Mouse (Mus musculus) gonadal fat pad, adult 2 months (tissue): ENCODE measurements around the gene Hat1. TPM values are rescaled to one million over a fixed set of nuclear protein-coding genes. Genes with fewer than 3 reads are reported as not detected.

Experiments used
- DNase-seq: peaks from one replicate; pipeline ENCODE4 v3.0.0-alpha.2; 2012; ENCODE audit warnings: low read depth
- polyA plus RNA-seq: library from polyadenylated mRNA; depleted of rRNA; stranded (reverse); fragments of >200 nt; gene quantifications from 2 replicates; pipeline ENCODE4 v1.2.3, GENCODE M21; 2012

Hat1 gene
- polyA plus RNA-seq, 1 experiment = 7.0 TPM

DNA sequence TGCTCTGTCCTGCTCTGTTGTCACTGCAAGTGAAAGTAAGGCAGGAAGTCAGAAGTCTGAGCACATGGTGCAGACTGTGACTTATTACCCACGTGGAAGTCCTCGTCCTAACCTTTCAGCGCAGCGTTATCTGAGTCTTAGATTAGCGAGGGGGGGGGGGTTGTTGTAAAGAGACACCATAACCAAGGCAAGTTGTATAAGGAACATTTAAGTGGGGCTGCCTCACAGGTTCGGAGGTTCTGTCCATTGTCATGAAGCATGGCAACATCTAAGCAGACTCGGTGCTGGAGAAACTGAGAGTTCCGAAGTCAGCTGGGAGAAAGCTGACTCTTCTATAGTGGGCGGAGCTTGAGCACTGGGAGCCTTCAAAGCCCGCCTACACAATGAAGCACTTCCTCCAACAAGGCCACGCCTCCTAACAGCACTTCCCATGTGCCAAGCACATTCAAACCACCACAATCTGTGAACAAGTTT, 12.3 kb upstream of the Hat1 start:
- DNase-seq = no peak

DNA sequence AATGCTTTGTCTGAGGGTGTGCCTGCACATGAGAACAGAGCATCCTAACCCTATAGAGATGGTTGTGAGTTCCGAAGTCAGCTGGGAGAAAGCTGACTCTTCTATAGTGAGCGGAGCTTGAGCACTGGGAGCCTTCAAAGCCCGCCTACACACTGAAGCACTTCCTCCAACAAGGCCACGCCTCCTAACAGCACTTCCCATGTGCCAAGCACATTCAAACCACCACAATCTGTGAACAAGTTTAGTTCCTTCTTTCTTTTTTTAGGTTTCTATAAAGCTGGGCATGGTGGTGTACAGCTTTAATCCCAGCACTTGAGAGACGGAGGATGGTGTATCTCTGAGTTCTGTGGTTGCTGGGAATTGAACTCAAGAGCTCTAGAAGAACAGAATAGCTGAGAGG, 11.3 kb upstream of the Hat1 start:
- no peak for DNase-seq

DNA sequence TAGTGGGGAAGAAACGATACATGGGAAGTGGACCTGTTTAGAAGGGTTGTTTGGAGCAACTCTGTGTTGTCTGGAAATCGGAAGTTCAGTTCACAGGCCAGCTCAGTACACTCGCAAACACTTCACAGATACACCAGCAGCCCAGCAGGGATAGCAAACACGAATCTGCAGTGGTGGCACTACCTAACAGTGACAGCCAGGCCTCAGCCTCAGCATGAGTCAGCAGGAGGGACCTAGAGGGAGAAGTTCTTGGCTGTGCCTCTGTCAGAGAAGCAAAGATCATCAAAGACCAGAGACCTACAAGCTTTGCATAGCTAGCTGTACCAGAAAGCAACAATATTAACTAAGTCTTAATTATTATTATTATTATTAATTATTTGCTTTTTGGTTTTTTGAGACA, 6.8 kb upstream of the Hat1 start:
- DNase-seq = no peak

DNA sequence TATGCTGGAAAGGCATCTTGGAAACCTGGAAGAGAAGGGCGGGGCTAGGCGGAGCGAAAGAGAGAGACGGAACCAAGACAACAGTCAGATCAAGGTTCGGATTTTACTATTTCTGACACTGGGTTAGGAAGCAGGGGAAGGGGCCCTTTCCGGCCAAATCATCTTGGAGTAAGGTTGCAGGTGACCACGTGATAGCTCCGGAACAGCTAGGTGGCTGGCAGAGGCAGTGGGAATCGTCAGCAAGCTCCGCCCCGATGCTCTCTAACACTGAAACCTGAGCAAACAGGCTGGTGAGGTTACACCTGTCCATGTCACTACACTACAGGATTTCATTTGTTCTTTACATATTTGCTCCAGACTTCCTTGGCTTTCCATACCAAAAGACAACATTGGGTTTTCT, 4.9 kb upstream of the Hat1 start:
- no peak for DNase-seq

DNA sequence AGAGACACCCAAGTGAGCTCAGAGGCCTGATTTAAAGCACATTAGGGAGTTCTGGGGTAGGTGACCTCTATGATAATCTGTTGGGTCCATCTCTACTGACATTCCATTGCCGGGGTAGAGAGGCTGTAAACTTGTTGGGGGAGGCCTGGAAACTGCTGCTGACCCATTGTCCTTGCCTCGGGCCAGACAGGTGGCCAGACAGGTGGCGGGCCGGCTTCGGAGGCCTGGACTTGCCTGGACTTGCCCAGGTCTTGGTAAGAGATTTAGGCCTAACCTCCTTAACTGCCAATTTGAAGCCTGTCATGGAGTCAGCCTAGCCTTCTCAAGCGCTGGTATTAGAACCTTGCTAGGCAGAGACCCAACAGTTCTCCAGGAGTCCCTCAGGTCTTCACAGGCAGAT, 992 bp upstream of the Hat1 start:
- DNase-seq = no peak

DNA sequence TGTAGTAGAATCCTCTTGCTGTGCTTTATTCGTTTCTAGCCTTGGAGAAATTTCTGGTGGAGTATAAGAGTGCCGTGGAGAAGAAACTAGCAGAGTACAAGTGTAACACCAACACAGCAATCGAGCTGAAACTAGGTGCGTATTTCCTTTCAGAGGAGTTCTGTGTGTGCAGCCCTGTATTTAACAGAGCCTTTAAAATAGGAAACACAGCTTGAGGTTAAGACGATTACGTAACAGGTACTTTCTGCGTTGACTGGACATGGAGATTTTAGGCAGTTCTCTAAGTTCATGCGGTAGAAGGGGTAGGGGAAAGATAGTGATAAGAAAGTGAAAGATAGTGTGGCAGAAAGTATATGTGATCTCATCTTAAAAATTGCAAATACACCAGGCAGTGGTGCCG, 1.1 kb downstream of the Hat1 start:
- DNase-seq = no peak

DNA sequence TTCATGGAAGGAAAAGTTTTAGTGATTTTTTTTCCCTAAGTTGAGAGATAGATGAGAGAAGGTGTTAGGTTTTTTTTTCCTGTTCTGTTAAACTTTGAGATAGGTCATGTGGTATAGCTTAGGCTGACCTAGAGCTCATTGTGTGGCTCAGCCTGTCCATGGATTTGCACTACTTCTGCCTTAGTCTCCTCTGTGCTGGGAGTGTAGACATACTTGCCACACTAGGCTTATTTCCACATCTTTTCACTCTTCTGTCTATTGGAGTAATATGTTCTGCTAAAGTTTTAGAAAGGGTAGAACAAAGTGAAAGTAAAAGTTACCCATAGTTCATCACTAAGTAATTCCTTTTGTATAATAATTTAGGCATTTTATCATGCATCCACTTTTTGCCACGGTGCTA, 16.9 kb downstream of the Hat1 start:
- no peak for DNase-seq

DNA sequence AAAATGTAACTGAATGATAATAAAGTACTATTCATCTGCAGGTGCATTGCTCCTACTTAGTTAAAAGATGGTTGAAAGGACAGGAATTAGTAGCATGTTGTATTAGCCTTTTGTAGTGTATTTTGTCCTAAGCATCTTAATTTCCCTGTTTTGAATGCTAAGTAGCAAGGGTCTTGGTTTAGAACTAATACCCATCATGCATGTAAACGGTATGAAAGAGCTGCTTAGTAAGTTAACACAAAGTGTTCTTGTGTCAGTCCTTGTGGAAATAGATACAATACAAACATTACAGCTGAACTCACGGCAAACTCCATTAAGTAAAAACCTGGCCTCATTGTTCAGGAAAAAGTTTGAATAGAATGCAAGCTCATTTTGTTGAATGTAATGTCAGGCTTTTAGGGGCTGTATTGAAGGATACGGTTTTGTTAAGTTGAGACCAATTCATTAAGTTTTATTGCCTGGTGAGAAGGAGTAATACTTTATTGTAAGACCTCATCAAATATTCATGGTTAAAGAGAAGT, 30.1 kb downstream of the Hat1 start:
- no peak for DNase-seq

DNA sequence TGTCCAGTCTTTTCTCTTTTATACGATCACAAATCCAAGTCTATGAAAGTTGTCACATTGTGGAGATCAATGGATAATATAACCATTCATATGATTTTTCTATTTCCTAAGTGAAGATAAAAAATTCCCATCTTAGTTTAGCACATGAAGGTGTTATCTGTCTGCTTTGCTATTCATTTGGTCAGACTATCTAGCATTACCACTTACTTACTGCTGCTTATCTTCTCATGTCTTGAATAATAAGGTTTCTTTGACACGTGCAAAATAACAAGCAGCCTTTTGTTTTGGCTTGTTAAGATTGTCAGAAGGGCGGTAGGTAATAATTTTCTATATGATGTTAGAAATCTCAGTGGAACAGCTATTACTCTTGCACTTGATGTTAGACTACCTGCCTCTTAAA, 30.6 kb downstream of the Hat1 start:
- DNase-seq = no peak

DNA sequence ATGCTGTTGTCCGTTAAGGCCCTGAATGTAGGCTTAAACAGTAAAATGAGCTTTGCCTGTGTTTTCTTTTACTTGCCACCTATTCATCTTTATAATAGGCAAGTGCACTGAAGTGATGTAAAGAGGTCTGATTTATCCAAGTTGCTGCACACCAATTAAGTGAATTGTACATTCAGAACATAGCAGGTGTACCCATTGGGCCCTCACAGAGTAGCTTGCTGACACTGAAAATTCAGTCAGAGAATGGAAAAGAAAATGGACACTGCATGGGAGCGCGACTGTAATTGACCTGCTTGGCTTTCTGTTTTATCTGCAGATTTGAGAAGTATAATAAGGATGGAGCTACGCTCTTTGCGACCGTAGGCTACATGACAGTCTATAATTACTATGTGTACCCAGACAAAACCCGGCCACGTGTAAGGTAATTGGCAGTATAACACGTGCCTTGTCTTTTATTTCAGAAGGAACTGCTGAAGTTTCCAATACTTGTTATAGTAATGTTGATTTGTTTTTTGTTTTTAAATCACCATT, 32.2 kb downstream of the Hat1 start:
- no peak for DNase-seq

DNA sequence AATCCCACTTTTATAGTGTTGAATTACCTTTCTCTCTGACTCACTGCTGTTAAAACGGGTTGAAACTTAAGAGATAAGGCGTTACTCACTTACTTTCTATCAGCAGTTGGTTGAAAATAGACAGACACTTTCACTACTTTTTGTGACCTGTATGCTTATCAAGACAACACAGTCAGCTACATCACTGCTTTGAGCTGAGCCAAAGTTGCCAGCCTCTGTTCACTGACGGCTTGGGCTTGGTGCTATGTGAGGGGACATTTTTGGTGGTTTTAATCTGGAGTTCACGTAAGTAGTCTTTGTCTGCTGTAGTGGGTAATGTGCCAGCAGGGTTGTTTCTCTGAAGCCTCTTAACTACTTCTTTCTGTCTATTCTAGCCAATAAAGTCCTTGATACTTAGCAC, 35.8 kb downstream of the Hat1 start:
- DNase-seq = no peak

DNA sequence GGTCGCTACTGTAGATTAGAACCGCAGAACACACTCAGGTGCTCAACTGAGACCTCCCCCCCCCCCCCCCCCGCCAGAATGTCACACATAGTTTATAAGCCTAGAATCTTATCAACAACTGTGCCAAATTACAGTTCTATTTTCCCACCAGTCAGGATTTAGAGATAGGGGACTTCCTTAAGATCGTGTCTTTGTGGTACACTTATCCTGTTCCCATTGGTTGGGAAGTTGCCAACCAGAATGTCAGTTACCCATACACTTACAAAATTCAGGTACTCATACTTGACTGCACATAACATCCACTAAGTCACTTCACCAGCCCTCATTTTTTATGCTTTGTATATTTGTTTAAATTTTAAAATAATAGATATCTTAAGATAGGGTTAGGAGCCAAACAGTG, 46.7 kb downstream of the Hat1 start:
- no peak for DNase-seq

DNA sequence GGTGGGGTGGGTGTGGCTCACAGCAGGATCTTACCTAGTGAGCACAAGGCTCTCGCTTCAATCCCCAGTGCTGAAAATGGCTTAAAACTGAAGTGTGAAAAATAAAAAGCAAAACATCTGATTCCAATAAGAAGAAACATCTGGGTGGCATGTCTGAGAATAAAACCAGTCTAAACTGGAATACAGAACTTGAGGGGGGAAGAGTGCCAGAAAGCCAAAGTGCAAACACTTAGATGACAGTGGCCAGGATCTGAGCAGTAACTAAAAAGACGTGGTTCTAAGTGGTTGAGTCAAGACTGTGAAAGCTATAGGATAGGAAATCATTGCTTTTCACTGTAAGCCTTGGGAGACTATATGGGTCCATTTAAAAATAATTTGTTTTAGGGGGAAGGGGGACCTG, 54.6 kb downstream of the Hat1 start:
- DNase-seq = no peak

DNA sequence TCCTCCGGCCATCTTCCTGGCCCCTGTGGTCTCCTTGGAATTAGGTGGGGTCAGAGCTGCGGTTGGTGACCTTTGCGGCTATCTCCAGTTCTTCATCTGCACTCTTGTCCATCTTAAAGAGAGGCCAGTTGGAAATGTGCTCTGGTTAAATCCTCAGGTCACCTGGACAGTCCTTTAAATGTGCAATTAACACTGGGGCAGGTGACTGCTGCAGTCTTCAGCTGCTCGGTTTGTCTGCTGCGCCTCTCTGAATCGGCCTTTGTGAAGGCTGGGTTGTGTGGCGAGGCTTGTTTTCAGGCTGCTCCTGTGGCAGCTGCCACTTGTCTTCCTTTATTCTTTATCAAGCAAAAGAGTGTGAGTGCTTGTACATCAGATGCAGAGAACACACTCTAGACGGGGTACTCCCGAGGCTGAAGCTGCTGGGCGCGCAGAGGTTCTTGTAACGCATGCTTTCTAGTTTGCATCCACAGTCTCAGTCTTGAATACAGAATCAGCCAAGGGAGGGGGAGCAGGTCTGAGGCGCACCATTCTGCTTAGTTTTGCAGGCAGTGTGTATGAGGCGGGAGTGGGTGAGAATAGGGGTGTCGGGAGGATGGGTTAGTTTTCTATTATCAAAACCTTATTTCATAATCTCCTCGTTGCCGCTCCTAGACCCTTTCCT, 56.9 kb downstream of the Hat1 start:
- no peak for DNase-seq

DNA sequence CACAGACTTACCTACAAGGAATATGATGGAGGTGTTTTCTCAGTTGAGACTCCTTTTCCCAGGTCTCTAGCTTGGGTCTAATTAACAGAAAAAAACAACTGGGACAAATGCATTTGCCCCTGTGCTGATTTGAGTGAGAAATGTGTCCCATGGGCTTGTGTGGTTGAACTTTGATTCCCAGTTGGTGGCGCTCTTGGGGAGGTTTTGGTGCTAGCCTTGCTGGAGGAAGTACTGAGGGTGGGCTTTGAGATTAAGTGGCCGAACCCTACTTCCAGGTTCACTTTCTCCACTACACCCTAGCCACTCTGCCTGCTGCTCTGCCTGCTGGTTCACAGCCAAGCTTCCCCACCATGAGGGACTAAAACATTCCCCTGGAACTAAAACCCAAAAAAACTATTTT, 60.8 kb downstream of the Hat1 start:
- DNase-seq = no peak

DNA sequence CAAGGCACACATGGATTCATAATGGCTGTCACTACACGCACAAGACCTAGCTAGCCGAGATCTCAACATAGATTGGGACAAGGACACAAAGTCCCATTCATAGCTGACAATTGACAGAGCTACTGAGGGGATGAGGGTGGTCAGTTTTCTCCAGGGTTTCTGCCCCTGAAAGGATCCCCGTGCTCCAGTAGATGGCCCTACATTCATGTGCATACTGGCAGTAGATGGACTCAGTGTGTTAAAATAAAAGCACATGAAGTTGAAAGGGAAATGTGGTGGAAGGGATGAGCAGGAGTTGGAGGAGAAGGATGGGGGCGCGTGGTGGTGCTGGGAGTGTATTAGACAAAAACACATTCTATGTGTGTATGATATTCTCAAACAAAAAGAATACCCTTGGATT, 63.0 kb downstream of the Hat1 start:
- no peak for DNase-seq

DNA sequence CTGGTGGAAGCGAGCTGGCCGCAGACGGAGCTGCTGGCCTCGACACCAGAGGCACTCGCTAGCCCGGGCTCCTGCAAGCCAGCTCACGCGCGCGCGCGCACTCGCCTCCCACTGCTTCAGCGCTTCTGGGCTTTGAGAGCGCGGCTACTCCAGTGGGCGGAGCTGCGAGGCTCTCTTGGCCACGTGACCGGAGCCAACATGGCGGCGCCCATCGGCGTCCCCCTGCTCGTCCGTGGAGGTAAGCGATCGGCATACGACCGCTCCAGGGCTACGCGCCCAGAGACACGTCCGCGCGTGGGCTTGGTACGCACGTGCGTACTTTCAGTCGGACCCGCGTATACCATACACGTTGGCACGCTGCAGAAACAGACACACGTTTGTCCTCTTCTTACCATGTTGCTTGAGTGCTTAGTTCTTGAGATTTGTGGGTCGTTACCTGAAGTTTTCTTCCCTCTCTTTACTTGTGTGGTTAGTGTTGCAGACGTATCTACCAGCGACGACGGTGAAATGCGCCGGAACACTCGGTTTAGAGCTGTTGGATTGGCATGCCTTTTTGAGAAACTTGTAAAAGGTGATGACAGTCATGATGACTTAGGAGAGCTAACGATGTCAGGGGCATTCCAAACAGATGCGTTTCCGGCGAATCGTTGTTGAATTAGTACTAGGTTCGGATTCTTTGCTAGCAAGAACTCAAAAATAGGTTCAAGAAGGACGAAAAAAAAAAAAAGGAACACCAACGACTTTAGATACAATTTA, 64.6 kb downstream of the Hat1 start, which contains the start of gene Metap1d:
Gene Metap1d (plus strand): TSS at position 116 of the 756 bp plus-strand sequence.
- peak; percentile 44 for DNase-seq

DNA sequence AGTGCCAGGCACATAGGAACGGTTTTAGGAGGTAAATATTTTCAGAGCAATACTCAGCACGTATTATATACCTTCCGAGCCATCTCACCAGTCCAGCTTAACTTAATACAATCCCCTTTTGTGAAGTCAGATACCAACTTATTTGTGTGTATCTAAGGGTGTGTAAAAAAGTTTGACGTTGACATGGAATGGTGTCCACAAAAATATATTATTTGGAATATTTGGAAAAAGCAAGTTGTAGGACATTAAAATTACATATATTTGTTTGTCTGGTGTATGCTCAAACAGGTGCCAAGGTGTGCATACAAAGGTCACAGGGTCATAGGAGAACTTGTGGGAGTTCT, 65.1 kb downstream of the Hat1 start:
- DNase-seq = no peak

DNA sequence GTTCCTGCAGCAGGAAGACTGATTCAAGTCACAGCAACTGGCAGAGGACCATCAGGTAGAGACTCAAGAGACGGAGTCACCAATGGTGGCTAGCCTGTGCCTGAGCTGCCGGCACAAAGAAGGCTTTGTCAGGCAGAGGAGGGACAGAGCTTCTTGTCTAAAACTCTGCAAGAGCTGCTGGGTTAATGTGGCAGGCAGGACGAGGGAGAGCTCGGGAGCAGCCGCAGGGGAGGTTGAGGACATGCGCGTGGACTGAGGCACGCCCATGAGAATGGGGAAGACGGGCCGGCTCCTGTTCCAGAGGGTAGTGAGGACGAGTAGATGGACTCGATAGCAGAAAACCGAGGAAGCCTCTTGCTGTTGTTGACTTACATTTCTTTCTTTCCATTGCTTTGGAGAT, 69.9 kb downstream of the Hat1 start:
- no peak for DNase-seq

DNA sequence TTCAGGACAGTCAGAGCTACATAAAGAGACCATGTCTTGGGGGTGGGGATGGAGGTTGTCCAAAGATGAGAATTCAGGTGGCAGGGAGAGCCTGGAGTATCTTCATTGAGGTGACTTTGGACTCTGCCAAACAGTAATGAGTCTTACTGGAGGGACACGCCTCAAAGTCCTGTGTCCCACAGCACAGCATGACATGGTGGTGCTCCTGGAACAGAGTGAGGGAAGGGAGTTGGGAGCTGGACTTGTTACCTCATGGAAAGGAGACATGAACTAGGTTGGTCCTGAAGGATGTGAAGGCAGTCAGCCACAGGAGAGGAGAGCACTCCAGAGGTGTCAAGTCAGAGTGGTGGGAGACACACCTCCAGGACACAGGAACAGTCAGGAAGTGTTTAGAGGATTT, 70.9 kb downstream of the Hat1 start:
- DNase-seq = no peak

DNA sequence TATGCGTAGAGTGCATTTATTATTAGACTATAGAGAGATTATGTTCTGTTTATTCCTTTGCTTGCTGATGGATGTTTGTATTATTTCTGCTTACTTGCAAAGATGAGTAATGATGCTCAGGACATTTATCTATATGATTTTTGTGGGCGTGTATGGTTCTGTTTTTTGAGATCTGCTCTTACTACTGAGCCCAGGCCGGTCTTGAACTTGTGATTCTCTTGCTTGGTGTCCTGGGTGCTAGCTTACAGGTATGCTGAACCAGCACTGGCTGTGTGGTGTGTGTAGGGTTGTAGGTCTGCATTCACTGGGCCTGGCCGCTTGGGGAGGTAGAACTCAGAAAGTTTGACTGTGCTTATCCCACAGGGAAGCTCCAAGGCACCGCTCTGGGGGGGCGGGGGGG, 72.4 kb downstream of the Hat1 start:
- DNase-seq = no peak

DNA sequence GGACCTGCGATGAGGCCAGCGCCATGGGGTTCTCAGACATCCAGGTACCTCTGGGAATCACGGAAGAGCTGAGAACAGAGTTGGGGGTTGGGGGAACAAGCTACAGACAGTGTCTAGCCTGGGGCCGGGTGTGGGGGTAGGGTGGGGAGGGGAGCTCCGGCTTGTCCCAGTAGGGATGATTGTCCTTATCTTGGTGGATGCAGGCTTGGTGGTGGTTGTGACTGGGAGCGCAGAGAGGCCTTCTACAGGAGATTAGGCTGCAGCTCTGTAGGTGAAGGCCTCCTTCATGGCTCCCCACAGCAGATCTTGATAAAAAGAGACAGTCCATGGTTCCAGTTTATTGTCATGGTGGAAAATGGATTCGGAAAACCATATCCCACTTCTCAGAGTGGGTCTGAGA, 72.8 kb downstream of the Hat1 start:
- no peak for DNase-seq

DNA sequence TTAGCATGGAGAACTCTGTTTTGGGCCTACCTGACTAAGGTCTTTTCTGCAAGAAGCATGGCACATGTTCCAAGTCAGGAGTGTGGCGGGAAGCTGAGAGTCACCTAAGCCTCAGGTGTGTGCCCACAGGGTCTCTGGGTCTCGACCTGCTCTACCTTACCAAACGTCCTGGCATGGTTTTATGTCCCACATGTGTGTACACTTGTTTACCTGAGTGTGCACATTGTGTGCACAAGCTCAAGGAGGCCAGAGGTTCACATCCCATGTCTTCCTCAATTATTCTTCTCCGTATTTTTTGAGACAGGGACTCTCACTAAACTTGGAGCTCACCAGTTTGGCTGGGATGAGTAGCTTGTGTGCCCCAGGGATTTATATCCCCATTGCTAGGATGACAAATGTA, 73.3 kb downstream of the Hat1 start:
- no peak for DNase-seq
